Mouse (Mus musculus) effector memory CD4-positive, alpha-beta T cell, adult 5 months (primary cell): Measurements from ENCODE around the gene 5430419D17Rik. TPM values are rescaled to one million over a fixed set of nuclear protein-coding genes. Genes with fewer than 3 reads are reported as not detected.

ENCODE experiments used
- polyA plus RNA-seq: library from polyadenylated mRNA; unstranded; fragments of 100-300 nt; shearing (Covaris generic); gene quantifications from one replicate; pipeline ENCODE4 v1.2.1, GENCODE M21; 2017

5430419D17Rik gene
- not detected for polyA plus RNA-seq

GRCm38 (mm10) chr7:131174121-131174520, at the start of gene 5430419D17Rik:
Gene 5430419D17Rik, plus strand, starts transcription at chr7:131174402.

GRCm38 (mm10) chr7:131146214-131146613, 28.0 kb upstream of the 5430419D17Rik start, which contains the start of gene 4933402N03Rik:
Gene 4933402N03Rik, minus strand, starts transcription at chr7:131146314.

GRCm38 (mm10) chr7:131322192-131322591, 148.0 kb downstream of the 5430419D17Rik start, which contains the start of gene Cuzd1:
Gene Cuzd1, minus strand, starts transcription at chr7:131322292.

GRCm38 (mm10) chr7:131329416-131329815, 155.2 kb downstream of the 5430419D17Rik start, which contains the start of gene Fam24b:
Gene Fam24b, minus strand, starts transcription at chr7:131329516.

GRCm38 (mm10) chr7:131333564-131333963, 159.4 kb downstream of the 5430419D17Rik start, which contains the start of gene Fam24a:
Gene Fam24a, plus strand, starts transcription at chr7:131333864.

Other genes starting within 250 kb of the 5430419D17Rik start
- gene Htra1, start 238.3 kb upstream of the 5430419D17Rik start, polyA plus RNA-seq = not detected
- gene Dmbt1, start 142.3 kb upstream of the 5430419D17Rik start, polyA plus RNA-seq = 0.06 TPM
- not detected for gene 4933402N03Rik, start 28.1 kb upstream of the 5430419D17Rik start, polyA plus RNA-seq
- not detected for gene Cuzd1, start 147.9 kb downstream of the 5430419D17Rik start, polyA plus RNA-seq
- gene Fam24b, start 155.1 kb downstream of the 5430419D17Rik start, polyA plus RNA-seq = not detected
- gene Fam24a, start 159.5 kb downstream of the 5430419D17Rik start, polyA plus RNA-seq = not detected
- 12.0 TPM for gene 2310057M21Rik, start 188.4 kb downstream of the 5430419D17Rik start, polyA plus RNA-seq
- 31.0 TPM for gene Pstk, start 196.7 kb downstream of the 5430419D17Rik start, polyA plus RNA-seq
- 31.5 TPM for gene Ikzf5, start 236.1 kb downstream of the 5430419D17Rik start, polyA plus RNA-seq
- gene Acadsb, start 236.2 kb downstream of the 5430419D17Rik start, polyA plus RNA-seq = 50.6 TPM